Mouse (Mus musculus): Measurements from ENCODE around the gene Cct2.

The Cct2 gene

DNA sequence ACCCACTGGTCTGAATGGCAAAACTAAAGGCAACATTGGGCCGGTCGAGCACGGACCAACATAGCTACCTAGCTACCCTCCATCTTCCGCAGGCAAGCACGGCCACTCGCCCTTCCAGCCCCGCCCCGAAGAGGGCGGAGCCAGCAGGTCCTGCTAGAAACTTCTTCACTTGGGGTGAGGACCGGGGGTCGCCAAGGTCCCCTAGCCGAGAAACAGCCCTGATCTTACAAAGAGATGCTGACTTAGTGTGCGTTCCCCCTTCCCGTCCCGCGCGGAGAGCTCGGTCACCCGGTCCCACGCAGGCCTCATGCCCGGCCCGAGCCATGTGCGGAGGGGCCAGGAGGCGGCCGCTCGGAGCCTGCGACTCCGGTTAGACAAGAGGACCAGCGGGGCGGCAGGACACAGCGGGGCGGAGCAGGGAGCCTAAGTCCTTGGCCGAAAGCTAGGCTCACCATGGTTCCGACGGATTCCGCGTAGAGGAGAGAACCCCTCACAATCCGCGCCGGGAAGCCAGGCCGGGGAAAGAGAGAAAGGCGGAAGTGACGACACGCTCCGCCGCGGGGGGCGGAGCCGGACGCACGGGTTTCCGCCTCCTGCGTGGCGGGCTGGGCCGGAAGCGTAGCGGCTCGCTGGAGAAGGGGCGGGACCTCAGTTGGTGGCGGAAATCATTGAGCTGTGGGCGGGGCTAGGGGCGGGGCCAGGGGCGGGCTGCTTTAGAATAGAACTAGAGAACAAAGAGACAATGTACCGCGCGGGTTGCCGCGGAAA is at the start of gene Cct2:
Gene Cct2 (minus strand): TSS at position 561 of the 768 bp plus-strand sequence.
- DNase-seq (ENCODE audit: low spot score in 2 of 2), result peak; percentile 83 to 89

DNA sequence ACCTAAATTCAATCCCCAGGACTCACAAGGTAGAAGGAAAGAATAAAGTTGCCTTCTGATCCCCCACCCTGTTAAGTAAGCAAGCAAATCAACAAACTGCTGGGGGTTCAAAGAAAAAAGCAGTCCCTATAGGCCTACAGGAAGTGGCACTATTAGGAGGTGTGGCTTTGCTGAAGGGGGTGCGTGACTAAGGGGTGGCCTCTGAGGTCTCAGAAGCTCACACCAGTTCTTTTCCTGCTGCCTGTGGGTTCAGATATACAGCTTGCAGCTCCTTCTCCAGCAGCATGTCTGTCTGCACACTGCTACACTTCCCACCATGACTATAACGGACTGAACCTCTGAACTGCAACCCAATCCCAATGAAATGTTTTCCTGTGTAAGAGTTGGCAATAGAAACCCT is 48.9 kb upstream of the Cct2 start:
- DNase-seq (ENCODE audit: low spot score in 2 of 2), result no peak

DNA sequence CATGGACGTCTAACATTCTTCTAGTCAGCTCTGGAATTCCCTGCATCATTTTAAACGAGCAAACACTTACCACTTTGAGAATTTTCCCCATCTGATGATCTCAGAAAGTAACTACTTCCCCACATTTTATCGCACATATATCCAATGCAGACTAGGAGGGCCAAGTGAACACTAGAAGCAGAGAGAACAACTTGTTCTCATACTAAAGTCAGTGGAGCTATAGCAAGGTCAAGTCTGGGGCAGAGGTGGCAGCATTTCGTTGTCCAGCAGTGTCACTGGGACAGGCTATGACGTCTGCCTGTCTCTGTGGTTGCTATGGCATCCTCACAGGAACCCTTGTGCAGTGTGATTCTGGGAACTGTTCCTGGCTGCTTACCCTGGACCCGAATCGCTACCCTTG is 47.8 kb upstream of the Cct2 start:
- DNase-seq (ENCODE audit: low spot score in 2 of 2), result no peak

DNA sequence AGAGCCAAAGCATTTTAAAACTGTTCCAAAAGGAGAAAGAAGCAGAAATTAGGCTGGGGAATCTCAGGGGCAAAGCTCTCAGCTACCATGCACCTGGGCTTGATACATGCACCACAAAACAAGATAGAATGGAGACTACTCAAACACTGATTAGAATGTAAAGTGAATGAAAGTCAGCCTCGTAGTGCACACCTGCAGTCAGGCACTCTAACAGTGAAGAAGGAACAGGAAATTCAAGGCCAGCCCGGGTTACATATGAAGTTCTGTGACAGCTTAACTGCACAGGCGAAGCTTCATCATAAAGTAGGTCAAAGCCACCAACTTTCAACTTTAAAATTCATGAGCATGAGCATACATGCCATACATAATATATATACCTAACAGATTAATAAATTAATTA is 46.7 kb upstream of the Cct2 start:
- no peak for DNase-seq (ENCODE audit: low spot score in 2 of 2)

DNA sequence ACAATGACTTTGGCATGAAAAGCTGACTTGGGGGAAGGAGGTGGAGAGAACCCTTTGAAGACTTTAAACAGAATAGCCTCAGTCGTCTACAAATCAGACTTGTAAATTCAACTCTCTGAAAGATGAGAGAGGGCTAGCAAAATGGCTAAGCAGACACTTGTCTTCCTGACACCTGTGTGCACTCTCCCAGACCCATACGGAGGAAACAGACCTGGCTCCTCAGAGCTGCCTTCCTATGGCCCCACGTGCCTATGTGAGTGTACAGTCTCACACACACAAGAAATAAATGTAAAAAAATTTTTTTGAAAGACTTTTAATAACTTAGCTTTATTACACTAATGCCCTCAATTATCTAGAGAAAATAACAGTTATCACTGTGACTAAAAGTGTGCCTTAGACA is 43.1 kb upstream of the Cct2 start:
- no peak for DNase-seq (ENCODE audit: low spot score in 2 of 2)

DNA sequence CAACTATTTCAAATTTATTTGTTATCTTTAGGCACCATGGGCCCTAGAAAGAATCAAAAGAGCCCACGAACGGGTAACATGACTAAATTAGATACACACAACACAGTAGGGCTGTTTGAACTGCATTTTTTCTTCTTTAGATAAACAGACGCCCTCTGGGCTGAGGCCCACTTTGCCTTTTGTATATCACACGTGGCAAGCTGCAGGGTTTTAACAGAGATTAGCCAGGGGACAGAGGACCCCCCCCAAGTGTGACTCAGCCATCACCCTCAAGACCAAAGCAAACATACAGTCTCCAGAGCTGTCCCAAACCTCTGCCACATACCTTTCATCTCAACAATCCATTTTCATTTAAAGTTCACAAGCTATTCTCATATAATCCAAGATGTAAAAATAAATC is 42.6 kb upstream of the Cct2 start:
- DNase-seq (ENCODE audit: low spot score in 2 of 2), result no peak

DNA sequence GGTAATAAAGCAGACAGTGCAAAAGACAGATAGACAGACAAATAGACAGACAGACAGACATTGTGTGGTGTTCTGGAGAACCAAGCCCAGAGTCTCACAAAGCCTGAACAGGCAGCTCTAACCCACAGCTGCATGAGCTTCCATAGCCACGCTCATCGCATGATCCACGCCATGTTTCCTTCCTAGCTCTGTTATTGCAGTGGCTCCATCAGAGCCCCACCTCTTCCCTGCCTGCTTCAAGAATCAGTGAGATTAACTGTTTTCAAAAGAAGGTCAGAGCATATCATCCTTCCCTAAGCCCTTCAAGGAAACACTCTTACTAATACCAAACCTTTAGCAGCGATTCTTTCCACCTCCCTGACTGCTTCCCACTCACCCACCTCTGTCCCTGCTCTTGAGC is 41.4 kb upstream of the Cct2 start:
- no peak for DNase-seq (ENCODE audit: low spot score in 2 of 2)

DNA sequence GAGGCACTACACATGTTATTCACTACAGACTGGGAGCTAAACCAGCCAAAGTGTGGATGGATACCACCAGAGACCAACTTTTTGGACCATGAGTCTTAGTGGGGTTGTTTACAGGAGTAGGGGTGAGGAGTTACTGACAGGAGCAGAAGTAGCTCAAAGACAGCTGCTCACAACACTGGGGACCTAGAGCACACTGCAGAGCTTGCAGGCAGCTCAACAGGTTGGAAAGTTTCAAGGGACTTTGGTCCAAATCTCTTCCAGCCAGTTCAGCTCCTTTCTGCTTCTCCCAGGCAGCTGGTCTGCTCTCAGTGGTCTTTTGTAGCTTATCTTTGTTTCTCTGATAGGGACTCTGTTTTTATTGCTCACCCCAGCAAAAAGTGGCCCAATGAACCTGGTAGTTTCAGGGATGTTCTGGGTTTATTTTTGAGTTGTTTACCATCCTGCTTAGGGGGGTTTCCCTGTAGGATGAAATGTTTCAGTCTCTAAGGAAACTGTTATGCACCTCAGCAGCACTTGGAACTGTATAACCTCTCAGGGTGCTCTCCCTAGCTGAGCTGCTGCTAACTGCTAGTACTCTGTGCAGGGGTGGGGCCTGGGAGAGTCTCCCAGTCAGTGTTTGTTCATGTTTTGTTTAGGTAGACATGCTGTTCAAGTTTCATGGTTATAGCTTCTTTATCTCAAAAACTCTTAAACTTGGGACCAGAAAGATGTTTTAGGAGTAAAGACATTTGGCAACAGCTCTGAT is 40.4 kb upstream of the Cct2 start:
- DNase-seq (ENCODE audit: low spot score in 2 of 2), result no peak

DNA sequence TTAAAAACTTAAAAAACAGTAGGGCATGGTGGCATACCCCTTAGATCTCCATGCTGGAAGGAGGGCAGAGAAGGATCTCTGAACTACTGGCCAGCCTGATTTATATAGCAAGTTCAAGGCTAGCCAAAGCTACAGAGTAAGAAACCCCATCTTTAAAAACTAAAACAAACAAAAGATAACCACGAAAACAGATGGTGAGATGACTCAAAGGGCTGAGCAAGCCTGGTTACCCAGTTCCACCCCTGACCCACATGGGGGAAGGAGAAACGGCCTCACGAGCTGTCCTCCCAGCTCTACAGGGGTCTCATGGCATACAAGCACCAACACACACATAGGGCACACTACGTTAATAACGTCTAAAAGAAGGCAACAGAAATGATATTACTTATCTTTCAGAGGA is 36.6 kb upstream of the Cct2 start:
- DNase-seq (ENCODE audit: low spot score in 2 of 2), result no peak

DNA sequence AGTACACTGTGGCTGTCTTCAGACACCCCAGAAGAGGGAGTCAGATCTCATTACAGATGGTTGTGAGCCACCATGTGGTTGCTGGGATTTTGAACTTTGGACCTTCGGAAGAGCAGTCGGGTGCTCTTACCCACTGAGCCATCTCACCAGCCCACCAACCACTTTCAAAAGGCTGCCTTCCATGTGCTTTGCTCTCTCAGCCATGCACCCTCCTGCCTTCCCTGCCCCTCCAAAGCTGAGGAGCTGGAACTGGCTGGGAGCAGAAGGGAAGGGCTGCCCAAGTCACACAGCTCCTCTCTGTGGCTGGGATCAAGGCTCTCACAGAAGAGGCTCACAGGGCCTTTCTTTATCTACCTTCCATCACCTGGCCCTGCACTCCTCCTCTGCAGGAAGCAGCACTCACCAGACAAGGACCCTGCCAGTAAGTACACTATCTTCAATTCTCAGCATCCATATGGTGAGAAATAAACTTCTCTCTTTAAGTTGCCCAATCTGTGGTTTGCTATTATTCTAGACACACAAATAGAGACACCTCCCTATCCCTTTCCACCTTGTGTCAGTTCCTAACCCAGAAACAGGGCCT is 33.6 kb upstream of the Cct2 start:
- DNase-seq (ENCODE audit: low spot score in 2 of 2), result no peak

DNA sequence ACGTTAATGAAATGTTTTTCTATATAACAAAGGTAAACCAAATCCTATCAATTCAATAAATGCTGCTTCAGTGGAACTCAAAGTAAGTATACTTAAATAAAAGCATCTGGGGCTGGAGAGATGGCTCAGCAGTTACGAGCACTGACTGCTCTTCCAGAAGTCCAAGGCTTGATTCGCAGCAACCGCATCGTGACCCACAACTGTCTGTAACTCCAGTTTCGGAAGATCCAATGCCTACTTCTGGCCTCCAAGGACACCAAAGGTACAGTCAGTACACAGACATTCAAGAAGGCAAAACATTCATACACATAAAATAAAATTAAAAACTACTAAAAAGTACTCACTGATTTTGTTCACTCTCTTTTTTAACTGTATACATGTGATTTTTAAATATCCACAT is 32.5 kb upstream of the Cct2 start:
- DNase-seq (ENCODE audit: low spot score in 2 of 2), result no peak

DNA sequence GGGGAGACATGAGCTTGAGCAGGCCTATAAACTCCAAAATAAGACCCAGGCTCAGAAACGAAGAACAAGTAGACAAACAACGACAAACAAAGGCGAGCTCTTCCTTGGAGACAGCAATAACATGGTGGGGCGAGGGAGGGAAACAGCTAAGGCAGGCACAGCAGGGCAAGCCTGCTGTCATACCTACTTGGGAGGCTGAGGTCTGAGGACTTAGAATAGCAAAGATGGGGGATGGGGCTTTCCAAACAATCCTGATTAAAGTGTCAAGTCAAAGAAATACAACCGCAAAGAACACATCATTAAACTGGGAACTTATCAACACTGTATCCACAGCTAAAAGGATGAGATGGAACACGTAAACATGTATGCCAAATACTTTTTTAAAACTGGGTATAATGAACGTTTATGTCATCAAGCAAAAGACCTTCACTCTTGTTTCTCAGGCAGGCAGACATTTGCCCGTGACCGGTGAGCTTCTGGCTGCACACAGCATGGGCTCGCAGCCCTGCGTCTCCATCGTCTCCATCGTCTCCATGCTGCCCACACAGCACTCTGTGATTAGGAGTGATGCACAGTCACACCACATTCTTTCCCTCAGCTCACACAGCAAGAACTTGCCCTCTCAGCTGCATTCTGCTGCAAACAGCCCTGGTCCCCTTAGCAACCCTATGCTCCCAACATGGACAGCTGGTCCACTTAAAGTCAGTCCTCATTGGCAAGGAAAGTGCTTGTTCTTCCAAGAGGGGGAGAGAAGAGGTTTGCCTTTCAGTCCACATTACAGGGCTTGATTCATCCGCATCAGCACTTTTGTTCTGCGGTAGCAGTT is 31.1 kb upstream of the Cct2 start:
- no peak for DNase-seq (ENCODE audit: low spot score in 2 of 2)

DNA sequence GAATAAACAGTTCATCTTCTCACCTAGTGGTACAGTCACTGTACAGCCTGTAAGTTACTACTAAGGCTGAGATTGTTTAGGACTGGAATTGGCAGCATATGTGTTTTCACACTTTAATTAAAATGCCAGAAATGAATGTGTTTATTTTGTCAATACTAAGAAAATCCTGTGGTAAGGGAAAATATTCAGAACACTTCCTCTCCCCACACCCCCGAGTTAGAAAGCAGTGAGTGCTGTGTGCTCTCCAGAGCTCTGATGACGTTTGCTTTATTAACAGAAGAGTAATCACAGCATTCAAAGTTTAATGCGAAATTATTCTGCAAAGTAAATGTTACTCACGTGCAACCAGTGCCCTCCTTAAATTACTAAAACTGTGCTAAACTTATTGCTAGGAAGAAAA is 26.0 kb upstream of the Cct2 start:
- DNase-seq (ENCODE audit: low spot score in 2 of 2), result no peak

DNA sequence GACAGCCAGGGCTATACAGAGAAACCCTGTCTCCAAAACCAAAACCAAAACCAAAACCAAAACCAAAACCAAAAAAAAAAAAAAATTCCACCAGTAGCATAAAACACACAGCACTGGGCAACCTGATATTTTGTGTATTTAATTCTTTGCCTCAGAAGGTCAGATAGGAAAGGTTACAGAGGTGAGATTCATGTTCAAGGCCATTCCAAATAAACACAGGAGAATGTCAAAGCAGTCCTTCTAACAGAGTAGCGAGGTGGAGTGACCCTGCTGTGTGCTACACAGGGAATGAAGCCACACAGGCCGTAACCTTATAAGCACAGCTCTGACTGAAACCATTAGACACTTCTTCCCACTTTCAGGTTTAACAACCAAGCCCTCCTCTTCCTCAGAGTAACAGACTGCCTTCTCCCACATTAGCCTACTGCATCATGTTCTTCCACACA is 18.3 kb upstream of the Cct2 start:
- DNase-seq (ENCODE audit: low spot score in 2 of 2), result no peak

DNA sequence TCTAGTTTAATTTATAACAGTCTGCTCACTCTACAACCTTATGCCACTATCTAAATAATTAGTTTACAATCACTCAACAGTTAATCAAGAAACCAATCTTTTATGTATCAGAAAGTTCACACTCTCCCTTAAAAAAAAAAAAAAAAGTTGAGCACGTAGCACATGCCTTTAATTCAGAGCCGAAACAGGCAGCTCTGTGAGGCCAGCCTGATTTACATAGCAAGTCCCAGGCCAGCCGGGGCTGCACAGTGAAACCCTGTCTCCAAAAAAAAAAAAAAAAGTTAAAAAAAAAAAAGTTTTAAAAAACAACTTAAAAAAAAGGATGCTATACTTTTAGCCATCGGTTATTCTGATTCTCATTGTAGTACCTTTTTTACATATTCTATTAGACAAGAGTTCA is 17.7 kb upstream of the Cct2 start:
- no peak for DNase-seq (ENCODE audit: low spot score in 2 of 2)

DNA sequence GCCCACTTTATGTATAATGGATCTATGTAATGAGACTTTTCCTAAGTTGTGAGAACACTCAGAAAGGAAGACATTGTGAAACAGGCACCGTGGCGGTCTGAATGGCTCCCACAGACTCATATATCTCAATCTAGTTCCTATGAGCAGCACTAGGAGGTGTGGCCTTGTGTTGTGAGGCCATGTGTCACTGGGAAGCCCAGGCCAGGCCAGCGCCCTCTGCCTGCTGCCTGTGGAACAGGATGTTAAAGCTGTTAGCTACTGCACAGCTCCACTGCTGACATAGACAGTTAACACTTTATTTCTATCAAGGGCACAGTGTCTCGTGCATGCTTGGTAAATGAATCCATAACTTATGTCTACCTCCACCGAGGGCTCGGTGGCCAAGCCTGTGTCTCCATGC is 14.7 kb upstream of the Cct2 start:
- peak in 1 of 2 experiments; percentile 35 for DNase-seq (ENCODE audit: low spot score in 2 of 2)

DNA sequence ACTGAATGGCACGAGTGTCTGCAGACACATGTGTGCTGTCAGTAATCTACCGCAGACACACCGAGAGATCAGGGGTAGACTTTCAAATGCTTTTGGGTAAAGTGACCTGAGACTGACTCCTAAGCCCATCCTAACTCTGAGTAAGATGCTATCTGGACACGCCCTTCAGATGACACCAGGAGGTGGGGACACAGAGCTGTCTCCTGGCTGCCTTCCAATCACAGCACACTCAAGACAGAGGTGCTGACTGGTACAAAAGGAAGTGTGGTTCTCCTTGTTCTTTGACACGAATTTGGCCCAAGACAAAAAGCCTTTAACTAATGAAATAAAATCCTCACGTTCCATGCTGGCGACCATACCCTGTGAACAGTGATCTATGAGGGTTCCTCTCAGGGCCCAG is 9.6 kb upstream of the Cct2 start:
- no peak for DNase-seq (ENCODE audit: low spot score in 2 of 2)

DNA sequence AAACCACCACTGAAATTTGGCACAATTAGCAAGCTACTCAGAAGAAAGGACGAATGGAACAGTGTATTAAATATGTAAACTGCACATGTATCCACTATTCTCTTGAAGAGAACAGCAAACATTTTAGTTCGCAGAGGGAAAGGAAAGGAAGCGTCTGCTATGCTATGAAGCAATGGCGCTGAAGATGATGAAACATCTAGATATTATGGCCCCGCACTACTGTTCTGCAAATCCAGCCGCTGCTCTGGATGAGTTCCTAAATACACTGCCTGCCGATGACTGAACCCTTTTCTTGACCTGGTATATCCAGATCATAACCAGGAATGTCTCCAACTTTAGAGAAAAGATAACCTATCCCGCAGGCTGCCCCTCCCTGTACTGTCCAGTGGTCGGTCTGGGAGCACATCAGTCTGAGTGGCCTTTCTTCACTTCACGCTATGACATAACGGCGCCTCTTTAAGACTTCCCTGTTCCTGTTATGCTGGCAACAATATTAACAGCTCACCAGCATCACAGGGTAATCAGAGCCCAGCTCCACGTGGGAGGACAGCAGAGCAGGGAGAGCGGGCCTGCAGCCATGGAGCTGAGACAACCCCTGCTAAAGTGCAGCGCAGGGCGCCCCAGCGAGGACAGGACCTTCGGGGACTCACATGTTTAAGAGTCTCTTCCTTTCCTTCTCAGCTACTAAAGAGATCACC is 8.7 kb upstream of the Cct2 start:
- no peak for DNase-seq (ENCODE audit: low spot score in 2 of 2)

DNA sequence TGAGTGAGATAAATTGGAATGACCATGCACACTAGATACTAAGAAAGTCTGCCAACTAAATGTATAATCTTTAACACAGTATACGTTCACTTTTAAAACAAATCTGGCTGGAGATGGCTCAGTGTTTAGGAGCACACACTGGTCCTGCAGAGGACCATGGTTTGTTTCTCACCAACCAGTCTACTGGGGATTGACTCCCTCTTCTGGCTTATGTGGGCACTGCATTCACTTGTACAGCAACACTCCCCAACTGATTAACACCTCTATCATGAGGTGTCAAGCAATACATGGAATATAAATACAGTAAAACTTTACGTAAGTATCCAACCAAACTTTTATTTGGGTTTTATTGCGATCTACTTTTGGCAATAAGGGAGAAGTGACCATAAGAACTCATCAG is 5.5 kb upstream of the Cct2 start:
- no peak for DNase-seq (ENCODE audit: low spot score in 2 of 2)

DNA sequence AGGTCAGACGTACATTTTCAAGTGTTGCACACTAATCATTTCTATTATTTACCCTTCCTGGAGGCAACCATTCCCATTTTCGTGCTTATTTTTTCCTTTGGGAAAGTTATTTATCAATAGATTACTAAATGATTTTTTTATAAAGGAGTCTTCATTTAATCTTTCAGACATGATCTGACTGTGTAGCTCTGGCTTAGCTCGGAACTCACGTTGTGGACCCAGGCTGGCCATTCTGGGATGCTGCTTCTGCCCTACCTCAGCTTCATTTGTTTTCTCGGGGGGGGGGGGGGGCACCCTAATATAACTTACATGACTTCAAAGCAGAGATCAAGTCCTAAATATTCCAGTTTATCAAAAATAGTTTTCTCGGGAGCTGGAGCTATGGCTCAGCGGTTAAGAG is 462 bp upstream of the Cct2 start:
- no peak for DNase-seq (ENCODE audit: low spot score in 2 of 2)

DNA sequence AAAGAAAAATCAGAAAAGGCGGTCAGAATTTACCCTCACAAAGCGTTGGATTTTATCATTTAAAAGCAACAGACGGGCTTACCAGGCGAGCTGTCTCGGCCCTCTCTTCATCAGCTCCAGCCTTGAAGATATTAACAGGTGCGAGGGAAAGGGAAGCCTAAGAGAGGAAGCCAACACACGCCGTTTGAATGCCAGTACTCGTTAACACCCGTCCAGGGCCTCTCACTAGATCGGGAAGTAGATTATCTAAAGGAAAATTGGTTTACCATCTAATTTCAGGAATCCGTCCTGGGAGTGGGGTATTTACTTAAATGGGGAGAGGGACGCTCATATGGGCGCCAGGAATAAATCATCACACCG is 740 bp downstream of the Cct2 start:
- DNase-seq (ENCODE audit: low spot score in 2 of 2), result no peak

DNA sequence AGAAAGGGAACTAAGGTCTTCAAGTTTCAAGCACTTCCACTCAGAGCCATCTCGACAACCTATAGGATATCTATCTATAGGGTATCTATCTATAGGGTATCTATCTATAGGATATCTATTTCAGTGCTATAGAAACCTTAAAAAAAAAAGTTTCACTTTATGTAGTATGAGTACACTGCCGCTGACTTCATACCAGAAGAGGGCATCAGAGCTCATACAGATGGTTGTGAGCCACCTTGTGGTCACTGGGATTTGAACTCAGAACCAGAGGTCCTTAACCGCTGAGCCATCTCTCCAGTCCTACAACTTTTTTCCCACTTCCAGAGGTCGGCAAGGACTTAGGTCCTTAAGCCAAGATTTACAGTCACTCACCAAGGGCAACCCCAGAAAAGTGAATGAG is 7.9 kb downstream of the Cct2 start:
- no peak for DNase-seq (ENCODE audit: low spot score in 2 of 2)

Data from spleen, postnatal 14 days (tissue).